Mouse (Mus musculus) cerebellum, postnatal 14 days (tissue): ENCODE results near the gene Gcm2.

ENCODE experiments used
- DNase-seq, 2 experiments: peaks; one replicate each; pipeline ENCODE4 v3.0.0; 2021; ENCODE audit warnings: mixed read lengths in 2 of 2

Gene Gcm2

GRCm38 (mm10) chr13:41110935-41111334 is at the start of gene Gcm2:
TSS of gene Gcm2 (minus strand) at chr13:41111035.
- no peak for DNase-seq

GRCm38 (mm10) chr13:41158426-41158825 is 47.6 kb upstream of the Gcm2 start:
- peak; percentile 3 to 6 for DNase-seq

- DNase-seq, result no peak
Observed at GRCm38 (mm10) chr13:41153146-41153545, 42.3 kb upstream of the Gcm2 start.

GRCm38 (mm10) chr13:41146271-41146670 is 35.4 kb upstream of the Gcm2 start:
- DNase-seq, result peak; percentile 83 to 86

GRCm38 (mm10) chr13:41145433-41145970 is 34.7 kb upstream of the Gcm2 start:
- DNase-seq, result no peak

GRCm38 (mm10) chr13:41134901-41135300 is 24.1 kb upstream of the Gcm2 start:
- DNase-seq, result peak; percentile 80 to 87

GRCm38 (mm10) chr13:41129061-41129460 is 18.2 kb upstream of the Gcm2 start:
- DNase-seq, result no peak

GRCm38 (mm10) chr13:41128326-41128725 is 17.5 kb upstream of the Gcm2 start:
- DNase-seq, result no peak

- no peak for DNase-seq
Observed at GRCm38 (mm10) chr13:41123666-41124225, 12.9 kb upstream of the Gcm2 start.

GRCm38 (mm10) chr13:41119152-41119945 is 8.5 kb upstream of the Gcm2 start:
- DNase-seq, result no peak

- DNase-seq, result no peak
Observed at GRCm38 (mm10) chr13:41113940-41114339, 3.1 kb upstream of the Gcm2 start, which contains the start of gene Sycp2l. TSS of gene Sycp2l (plus strand) at chr13:41114307.

GRCm38 (mm10) chr13:41105541-41105940 is 5.3 kb downstream of the Gcm2 start:
- no peak for DNase-seq

GRCm38 (mm10) chr13:41103841-41104525 is 6.9 kb downstream of the Gcm2 start:
- no peak for DNase-seq

- no peak for DNase-seq
Observed at GRCm38 (mm10) chr13:41100031-41100430, 10.8 kb downstream of the Gcm2 start.

- DNase-seq, result no peak
Observed at GRCm38 (mm10) chr13:41098325-41098724, 12.5 kb downstream of the Gcm2 start.

GRCm38 (mm10) chr13:41097324-41098058 is 13.3 kb downstream of the Gcm2 start:
- DNase-seq, result no peak

- no peak for DNase-seq
Observed at GRCm38 (mm10) chr13:41094160-41094559, 16.7 kb downstream of the Gcm2 start.

- no peak for DNase-seq
Observed at GRCm38 (mm10) chr13:41091271-41091670, 19.6 kb downstream of the Gcm2 start.

- no peak for DNase-seq
Observed at GRCm38 (mm10) chr13:41088746-41089145, 22.1 kb downstream of the Gcm2 start.

GRCm38 (mm10) chr13:41085140-41085539 is 25.7 kb downstream of the Gcm2 start:
- DNase-seq, result no peak

- DNase-seq, result no peak
Observed at GRCm38 (mm10) chr13:41084521-41084920, 26.3 kb downstream of the Gcm2 start.

- no peak for DNase-seq
Observed at GRCm38 (mm10) chr13:41080700-41081099, 30.1 kb downstream of the Gcm2 start.

GRCm38 (mm10) chr13:41079859-41080258 is 31.0 kb downstream of the Gcm2 start:
- no peak for DNase-seq
